Mouse (Mus musculus): ENCODE results near the gene Ehbp1. TPM values are rescaled to one million over a fixed set of nuclear protein-coding genes. Genes with fewer than 3 reads are reported as not detected.

Gene Ehbp1
- total RNA-seq, 4 experiments from 2014 or later, result 14.3 to 17.9 (median 15.2) TPM

DNA sequence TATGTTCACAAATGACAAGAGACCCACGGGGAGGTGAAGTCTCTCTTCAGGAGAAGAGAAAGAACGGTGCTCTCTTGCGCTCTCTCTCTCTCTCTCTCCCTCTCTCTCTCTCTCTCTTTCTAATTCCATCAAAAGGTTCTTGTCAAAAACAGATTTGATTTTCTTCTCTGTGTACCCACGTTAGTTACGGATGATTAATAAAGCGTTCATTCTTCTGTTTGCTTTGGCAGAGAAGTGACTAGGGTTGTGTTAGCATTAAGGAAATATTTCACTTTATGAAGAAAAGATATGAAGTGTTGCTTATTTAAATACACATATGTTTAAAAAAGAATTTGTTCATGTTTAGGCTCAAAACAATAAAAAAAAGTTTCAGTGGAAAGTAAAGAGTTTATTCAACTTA lies 143.7 kb downstream of the Ehbp1 start:
- DNase-seq (ENCODE audit: low spot score in 2 of 2), result no peak

DNA sequence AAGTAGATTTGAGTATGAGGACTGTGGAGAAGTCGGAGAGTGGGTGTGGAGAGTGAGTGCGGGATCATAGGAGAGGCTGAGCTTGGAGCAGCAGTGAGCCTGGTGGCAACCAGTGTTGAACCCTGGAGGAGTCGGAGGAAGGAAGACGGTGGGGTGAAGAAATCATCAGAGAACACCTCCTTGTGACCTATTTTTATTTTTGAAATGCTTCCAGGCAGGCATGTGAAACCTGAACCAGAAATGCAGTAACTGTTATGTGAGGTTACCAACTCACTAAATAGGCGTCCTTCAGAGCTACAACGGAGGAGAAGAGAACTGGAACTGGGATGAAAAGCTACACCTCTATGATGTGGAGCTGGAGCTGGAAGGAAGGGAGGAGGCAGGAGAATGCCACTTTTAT lies 144.2 kb downstream of the Ehbp1 start:
- DNase-seq (ENCODE audit: low spot score in 2 of 2), result no peak

DNA sequence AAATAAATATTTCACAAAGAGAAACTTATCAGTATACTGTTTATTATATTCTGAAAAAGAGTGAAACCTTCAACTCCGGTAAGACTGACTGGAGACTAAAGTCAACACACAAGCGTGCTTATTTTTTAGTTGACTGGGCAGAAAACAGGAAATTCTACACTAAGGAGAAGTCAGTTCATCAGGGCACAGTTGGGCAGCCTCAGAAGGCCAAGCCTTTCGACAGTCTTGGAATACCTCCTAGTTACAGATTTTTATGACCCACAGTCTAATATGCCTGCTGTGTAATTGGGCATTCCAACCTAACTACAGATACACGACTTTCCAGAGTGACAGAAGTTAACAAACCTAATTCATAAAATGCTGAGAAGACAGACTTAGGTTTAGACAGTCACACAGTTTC lies 145.3 kb downstream of the Ehbp1 start:
- DNase-seq (ENCODE audit: low spot score in 2 of 2), result no peak

DNA sequence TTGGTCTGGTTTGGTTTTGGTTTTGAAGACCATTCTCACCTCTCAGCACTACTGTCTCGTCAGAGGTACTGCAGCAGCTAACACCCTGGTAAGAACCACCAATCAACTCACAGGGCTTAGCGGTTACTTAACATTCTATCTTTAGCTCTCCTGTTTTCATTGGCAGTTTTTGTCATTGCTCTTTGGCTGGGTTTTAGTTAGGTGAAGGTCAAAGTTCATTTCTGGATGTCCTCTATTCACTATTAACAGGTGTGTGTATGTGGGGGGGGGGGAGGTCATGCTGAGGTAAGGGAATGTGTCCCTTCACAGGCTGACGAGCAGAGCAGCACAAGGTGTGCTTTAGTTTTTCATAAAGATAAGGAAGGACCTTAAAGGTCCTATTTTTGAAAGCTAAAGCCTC lies 147.5 kb downstream of the Ehbp1 start:
- DNase-seq (ENCODE audit: low spot score in 2 of 2), result no peak

DNA sequence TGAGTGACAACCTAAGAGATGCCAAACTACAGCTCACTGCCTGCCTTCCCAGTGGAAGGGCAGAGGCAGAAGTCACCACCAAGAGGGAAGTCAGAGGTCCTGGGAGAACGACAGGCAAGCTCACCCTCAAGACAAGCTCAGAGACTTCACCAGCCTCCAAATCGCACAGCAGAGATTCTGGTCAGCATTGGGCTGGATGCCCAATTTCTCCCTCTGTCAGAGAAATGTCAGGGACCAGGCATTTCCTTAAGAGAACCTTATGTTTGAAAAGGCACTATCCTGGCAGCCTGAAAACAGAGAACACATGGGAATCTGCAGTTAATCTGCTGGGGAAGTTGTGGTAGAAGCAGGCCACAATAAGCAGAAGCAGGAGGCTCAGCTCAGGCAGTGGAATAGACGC lies 151.5 kb downstream of the Ehbp1 start:
- no peak for DNase-seq (ENCODE audit: low spot score in 2 of 2)

DNA sequence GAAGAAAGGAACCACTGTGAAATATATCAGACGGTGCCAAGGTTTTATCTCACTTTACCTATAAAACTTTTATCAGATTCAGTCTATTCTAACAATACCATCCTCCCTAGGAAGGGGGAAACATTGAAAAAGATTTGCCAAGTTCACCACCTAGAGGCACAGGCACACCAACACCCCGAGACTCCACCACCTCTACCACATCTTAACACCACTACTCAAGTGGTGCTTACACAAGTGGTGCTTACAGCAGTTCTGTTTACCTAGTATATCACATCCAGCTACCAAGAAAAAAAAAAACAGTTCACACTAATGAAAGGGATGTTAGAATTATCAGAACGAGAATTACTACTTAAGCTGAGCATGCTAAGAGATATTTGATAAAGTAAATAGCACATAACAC lies 152.1 kb downstream of the Ehbp1 start:
- no peak for DNase-seq (ENCODE audit: low spot score in 2 of 2)

DNA sequence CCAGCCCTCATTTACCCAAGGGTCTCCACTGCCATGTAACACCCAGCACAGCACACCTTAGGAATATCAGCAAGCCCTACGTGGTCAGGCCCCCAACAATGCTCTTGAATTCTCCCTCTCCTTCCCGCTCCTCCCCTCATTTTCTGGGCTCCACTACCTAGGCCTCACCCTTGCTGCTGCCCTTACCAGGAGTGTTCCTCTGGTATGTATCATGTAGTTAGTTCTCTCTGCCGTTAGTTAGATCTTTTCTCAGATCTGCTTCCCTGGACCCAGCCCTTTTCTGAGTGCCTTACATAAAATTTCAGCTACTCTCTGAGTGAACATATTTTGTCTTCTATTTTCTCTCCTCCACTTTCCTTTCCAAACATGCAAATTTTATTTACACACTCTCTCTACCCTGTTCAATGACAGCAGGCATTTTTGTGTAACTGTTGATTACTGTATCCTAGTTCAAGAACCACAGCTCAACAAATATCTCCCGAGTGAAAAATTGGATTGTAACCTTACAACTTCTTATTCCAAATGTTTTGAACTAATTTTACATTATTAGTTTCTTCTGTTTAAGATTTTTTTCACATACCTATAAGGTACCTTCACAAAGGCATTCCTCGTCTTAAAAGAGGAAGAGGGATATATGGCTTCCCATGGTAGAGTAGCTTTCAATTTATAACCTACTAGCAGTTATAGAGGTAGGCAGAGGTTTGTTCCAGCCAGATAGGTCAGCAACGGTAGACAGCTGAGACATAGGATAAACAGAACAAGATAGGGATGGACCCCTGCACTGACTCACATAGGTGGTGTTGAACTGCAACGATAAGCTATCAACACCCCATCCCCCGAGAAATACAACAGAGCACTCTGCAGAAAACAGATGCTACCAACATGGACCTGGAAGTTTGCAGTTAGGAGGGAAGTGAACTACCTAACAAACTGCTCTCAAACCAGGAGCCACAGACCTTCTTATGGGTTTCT lies 160.3 kb downstream of the Ehbp1 start:
- DNase-seq (ENCODE audit: low spot score in 2 of 2), result no peak

DNA sequence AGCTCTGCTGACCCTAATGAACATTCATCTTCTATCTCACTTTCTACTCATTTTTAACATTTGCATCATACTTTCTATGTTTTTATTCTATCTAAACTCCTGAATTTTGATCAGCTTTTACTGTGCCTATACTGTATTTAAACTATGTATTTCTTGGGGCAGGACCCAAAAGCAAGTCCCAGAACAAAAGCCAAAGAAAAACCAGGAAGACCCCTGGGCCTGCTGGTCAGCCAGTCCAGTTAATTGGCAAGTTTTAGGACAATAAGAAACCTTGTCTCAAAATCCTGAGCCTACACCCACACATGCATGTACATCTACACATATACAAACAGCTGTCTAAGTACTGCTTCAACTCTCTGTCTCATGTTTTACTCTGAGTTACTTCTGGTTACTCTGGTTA lies 161.9 kb downstream of the Ehbp1 start:
- no peak for DNase-seq (ENCODE audit: low spot score in 2 of 2)

DNA sequence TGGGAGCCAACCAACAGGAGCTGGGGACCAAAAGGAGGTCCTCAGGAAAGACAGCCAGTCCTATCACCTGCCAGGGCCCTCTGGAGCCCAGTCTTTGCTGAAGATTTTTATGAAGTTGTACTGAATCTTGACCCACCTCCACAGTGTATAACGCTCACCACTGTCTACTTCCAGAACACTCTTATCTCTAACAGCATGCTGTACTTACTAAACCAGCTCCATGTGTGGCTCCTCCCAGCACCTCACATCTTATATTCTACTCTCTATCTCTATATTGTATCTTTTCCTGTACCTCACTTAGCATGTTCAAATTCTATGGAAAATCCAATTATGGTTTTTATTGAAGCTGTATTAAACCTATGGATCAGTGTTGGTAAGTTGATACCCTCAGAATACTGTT lies 163.5 kb downstream of the Ehbp1 start:
- no peak for DNase-seq (ENCODE audit: low spot score in 2 of 2)

DNA sequence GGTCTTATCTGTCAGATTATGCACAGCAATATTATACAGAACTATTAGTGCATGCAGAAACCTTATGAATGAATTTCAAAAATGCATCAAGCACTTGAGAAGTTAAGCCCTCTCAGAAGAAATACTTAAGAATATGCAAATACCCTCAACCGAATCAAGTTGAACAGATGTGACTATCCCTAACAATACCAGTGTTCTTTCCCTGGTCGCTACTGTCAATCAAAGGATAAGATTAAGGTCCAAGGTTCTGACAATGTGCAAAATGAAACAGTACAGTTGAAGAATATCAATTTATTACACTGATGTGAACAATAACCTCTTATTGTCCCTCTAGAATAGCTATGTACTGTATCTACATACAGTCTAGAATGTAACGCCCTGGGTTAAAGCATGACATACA lies 167.8 kb downstream of the Ehbp1 start:
- DNase-seq (ENCODE audit: low spot score in 2 of 2), result no peak

DNA sequence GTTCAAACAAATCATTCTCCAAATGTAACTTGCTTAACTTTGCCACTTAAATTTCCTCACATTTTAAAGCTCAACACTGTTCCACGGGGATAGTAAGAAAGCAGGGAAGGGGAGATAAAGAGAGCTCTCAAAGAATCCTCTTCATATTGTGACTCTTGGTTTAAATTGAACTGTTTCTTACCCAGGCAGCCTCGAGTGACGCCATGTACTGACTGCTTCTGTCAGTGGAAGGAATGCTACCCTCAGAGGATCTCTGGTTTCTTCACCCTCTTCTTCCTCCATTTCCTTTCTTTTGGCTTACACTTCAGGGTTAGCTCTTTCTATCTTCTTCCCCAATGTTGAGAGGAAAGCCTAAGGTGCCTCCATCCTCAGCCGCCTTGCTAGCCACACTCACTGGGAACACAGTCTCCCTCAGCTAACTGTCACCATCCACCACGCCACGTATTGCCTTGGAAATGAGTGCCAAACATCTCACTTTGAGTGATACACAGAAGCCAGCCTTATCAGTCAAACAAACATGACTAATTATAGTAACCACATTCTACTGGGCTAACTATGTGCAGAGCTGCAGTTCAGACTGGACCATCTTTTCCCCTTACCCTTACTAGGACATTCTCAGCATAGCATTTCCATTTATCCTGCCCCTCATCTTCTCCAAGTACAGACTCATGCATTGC lies 171.0 kb downstream of the Ehbp1 start:
- DNase-seq (ENCODE audit: low spot score in 2 of 2), result no peak

DNA sequence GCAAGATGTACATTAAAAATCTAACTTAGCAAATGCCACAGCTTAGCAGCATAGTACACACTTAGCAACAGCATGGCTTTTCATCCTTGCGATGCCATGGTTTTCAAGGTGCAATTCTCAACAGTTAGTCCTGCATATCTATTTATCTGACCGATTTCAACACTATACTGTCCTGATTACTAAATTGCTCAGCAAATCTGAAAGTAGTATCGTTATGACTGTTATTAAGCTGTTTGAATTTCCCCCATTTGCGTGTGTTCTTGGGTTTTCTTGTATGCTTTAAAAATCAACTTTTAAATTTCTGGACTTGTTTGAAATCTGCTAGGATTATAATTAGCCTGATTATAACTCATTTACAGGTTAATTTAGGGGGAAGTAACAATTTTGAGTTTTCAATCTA lies 184.2 kb downstream of the Ehbp1 start:
- no peak for DNase-seq (ENCODE audit: low spot score in 2 of 2)

DNA sequence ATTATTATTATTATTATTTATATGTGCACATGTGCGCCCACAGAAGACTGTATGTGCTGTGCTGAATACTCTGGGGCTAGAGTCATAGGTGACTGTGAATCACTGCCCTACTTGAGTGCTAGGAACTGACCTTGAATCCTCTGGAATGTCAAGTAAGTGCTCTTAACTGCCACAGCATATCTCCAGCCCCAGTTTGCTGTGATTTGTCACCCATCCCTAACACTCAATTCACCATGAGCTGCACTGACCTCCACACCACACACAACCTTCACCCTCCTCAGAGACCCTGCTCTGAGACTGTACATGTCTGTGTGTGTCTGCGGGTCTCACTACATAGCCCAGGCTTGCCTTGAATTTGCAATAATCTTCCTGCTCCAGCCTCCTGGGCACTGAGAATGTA lies 185.9 kb downstream of the Ehbp1 start:
- DNase-seq (ENCODE audit: low spot score in 2 of 2), result no peak

DNA sequence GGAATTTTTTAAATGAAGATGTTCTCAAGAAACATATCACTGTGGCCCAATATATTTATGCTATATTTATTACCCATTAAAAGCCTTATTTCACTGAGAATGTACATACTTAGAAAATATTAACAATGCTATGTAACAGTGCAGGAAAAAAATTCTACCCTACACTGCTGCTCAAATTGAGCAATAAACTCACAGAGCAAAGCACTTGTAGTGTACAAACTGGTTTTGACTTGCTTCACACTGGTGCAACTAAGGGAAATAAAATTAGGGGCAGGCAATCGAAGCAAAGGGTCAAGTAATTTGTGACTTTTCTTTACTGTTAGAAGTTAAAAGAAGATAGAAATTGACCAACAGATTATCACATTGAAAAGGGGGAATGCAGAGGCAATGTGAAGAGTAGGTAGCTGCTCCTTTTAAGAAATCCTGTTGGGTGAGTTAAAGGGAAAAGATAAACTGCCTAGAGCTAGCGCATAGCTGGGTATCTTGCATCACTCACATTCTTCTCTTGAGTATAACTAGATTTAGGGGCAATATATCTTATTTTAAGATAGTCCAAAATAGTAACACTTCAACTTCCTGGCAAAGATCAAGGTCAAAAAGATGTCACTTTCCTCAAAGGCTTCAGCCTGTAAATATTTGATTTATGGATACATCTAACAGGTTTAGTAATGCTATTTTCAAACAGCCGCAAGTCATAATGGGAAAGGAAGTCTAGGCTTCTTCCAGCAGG lies 186.6 kb downstream of the Ehbp1 start:
- no peak for DNase-seq (ENCODE audit: low spot score in 2 of 2)

DNA sequence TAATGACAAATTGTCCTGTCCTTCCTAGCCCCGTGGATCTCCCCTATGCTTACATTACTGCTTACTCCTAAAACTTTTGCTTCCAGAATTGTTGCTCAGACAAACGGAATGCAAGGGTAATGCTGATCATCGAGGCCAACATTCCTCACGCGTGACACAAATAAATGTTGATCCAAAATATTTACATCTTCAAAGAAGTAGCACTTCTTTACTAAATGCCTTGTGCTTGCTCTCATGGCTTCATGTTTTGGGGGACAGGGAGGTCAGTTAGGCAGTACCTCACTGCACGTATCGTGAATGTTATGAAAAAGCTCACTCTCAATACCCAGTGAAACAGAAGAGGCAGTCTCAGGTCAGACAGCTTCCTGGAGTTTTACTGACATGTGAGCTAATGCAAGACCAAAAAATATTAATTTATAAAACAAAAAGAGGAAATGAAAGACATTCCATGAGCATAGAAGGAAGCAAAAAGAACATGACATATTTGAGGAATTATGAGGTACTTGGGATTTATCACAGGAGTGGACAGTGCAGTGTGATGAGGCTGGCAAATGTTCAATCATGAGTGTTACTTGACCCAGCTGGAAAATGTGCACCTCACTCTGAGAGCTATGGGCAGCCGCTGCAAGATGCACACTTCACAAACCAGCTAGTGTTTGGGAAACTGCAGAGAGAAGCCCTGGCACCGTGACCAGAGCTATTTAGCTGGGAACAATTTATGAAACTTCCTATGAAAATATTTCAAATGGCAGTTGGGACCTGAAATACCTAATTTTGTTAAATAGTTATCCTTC lies 187.4 kb downstream of the Ehbp1 start:
- DNase-seq (ENCODE audit: low spot score in 2 of 2), result no peak

DNA sequence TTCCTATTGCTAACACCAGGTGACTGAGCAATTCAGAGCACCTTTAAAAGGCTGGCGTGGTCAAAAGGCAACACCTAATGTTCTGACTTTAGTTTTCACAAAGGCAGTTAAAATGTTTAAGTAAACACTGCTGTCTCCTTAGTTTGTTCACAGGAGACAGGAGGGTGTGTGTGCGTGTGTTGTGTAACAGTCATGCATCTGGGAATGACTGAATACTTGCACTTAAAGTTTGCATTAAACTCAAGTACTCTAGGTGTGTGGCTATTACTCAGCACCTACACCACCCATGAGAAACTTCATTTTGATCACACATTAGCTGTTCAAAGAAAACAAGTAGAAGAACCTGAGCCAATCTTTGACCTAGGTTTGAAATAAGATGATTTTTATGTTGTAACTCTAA lies 201.4 kb downstream of the Ehbp1 start:
- DNase-seq (ENCODE audit: low spot score in 2 of 2), result no peak

DNA sequence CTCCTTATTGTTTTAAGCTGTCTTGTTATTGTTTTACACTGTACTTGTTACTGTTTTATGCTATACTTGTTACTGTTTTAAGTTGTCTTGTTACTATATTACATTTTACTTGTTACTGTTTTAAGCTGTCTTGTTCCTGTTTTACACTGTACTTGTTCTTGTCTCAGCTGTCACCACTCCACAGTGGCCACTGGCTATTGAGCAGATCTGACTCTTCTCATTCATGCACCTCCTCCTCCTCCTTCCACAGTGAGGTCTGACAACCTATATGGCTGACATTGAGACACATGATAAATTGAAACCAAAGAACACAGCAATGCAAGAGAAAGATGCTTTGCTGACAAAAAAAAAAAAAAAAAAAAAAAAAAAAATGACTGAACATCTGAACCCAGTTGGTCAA lies 203.6 kb downstream of the Ehbp1 start:
- no peak for DNase-seq (ENCODE audit: low spot score in 2 of 2)

DNA sequence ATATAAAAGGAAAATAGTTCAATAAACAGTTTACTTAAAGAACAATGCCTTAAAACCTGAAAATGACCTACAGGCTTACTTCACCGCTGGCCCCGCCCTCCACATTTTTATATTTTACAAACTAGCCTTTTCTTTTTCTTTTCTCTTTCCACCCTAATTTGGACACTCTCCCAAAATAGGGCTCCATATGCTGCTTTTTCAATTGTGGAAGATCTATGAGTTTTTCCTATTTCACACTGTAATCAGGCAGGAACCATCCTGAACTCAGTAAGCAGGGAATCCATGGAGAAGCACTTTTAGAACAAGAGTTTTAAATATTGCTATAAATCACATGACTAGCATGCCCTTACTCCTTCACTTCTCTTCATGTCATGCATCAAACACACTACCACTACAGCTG lies 216.9 kb downstream of the Ehbp1 start:
- no peak for DNase-seq (ENCODE audit: low spot score in 2 of 2)

DNA sequence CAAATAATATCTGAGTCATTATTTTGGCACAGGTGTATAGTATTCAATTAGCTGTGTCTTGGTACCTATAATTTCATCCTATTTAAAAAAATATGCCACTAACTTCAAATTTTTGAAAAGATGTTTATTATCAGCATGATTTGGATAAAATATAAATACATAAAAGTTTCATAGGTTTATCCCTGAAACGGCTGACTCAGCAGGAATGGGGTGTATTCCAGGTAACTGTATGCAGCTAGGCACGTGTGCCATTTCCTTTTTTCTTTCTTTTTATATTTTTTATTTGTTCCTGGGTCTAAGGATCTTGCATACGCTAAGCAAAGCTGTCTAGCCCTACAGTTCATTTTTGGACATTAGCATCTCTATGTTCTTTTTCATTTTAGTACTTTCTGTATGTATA lies 223.2 kb downstream of the Ehbp1 start:
- DNase-seq (ENCODE audit: low spot score in 2 of 2), result no peak

DNA sequence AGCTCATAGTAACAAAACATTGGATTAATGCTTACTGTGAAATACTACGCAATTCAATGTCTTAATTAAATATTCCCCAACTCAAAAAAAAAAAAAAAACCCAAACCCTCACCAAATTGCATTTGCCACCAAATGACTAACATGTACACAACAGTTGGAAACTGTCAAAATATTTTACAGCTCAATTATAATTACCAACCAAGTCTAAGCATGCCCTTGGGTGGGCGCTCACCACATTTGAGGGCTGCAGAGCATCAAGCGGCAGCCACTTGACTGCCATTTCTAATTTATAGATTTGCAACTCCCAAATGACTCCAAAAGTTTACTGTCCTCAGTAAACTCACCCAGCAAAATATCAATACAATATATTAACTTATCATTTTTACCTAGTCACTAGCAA lies 229.9 kb downstream of the Ehbp1 start:
- DNase-seq (ENCODE audit: low spot score in 2 of 2), result no peak

DNA sequence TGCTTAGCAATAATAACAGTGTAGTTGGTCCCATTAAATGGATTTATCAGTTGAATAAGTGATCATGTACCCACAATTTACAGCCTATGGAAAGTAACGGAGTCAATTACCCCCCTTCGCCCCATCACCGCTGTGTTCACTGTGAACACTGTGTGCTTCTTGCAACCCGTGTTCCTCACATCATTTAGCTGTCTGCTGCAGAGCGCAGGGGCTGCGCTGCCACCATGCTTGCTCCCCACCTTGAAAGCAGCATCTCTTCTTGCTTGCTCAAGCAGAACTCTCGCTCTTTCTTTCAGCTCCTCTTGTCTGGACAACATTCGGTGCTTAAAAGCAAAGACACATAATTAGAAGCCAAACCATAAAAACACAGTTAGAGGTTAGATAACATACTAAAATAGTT lies 252.7 kb downstream of the Ehbp1 start:
- no peak for DNase-seq (ENCODE audit: low spot score in 2 of 2)
